Mouse (Mus musculus) neural tube, embryonic 11.5 days (tissue): Measurements from ENCODE around the gene Cbl. TPM values are rescaled to one million over a fixed set of nuclear protein-coding genes. Genes with fewer than 3 reads are reported as not detected.

Source experiments
- ATAC-seq: fragments of 200-750 bp; cut with Nextera tagmentation; 2 replicates; pipeline ENCODE4 v1.8.0; 2017; ENCODE audit warnings: moderate number of reproducible peaks, mild to moderate bottlenecking, moderate TSS enrichment, moderate library complexity; ENCODE audit not compliant: insufficient read depth, low FRiP score, low TSS enrichment
- DNase-seq: peaks from one replicate; pipeline ENCODE4 v3.0.0-alpha.2; 2015; ENCODE audit warnings: low spot score
- H3K27ac ChIP-seq: fragments of 300-500 bp; sonication (generic); 2 replicates; pipeline ENCODE4 v1.5.1; 2014; ENCODE audit warnings: low read depth, mild to moderate bottlenecking, low read length
- H3K27me3 ChIP-seq: fragments of 300-500 bp; sonication (generic); 2 replicates; pipeline ENCODE4 v1.6.1; 2014; ENCODE audit warnings: mild to moderate bottlenecking, low read length, mixed read lengths; ENCODE audit not compliant: control insufficient read depth, insufficient read depth
- H3K36me3 ChIP-seq: fragments of 300-500 bp; sonication (generic); 2 replicates; pipeline ENCODE4 v1.6.1; 2014; ENCODE audit warnings: mild to moderate bottlenecking, low read length, moderate library complexity, mixed read lengths; ENCODE audit not compliant: control insufficient read depth, insufficient read depth
- H3K4me1 ChIP-seq: fragments of 300-500 bp; sonication (generic); 2 replicates; pipeline ENCODE4 v1.6.1; 2014; ENCODE audit warnings: low read length, mixed read lengths; ENCODE audit not compliant: control insufficient read depth, insufficient read depth
- H3K4me2 ChIP-seq: fragments of 300-500 bp; sonication (generic); 2 replicates; pipeline ENCODE4 v1.6.1; 2014; ENCODE audit warnings: low read depth, mild to moderate bottlenecking, moderate library complexity
- H3K4me3 ChIP-seq: fragments of 300-500 bp; sonication (generic); 2 replicates; pipeline ENCODE4 v1.5.1; 2014; ENCODE audit warnings: low read depth, low read length
- H3K9ac ChIP-seq: fragments of 300-500 bp; sonication (generic); 2 replicates; pipeline ENCODE4 v1.6.1; 2014; ENCODE audit warnings: mild to moderate bottlenecking, low read length
- H3K9me3 ChIP-seq: fragments of 300-500 bp; sonication (generic); 2 replicates; pipeline ENCODE4 v1.6.1; 2016; ENCODE audit warnings: low read length; ENCODE audit not compliant: control insufficient read depth
- WGBS: fragments of 180-500 bp; shearing (Covaris S2); extraction: QIAGEN DNeasy Blood & Tissue Kit; methylation state at CpG from one replicate; pipeline ENCODE4 v1.1.7; 2014; 5-methylcytosine and 5-hydroxymethylcytosine counted together
- polyA plus RNA-seq: library from polyadenylated mRNA; unstranded; fragments of >200 nt; fragmentation: Nextera tagmentation; extraction: Ambion mirVana; gene quantifications from 2 replicates; pipeline ENCODE4 v1.2.1, GENCODE M21; 2014

Cbl gene
- polyA plus RNA-seq, 1 experiment from 2014 or later = 22.2 TPM

DNA sequence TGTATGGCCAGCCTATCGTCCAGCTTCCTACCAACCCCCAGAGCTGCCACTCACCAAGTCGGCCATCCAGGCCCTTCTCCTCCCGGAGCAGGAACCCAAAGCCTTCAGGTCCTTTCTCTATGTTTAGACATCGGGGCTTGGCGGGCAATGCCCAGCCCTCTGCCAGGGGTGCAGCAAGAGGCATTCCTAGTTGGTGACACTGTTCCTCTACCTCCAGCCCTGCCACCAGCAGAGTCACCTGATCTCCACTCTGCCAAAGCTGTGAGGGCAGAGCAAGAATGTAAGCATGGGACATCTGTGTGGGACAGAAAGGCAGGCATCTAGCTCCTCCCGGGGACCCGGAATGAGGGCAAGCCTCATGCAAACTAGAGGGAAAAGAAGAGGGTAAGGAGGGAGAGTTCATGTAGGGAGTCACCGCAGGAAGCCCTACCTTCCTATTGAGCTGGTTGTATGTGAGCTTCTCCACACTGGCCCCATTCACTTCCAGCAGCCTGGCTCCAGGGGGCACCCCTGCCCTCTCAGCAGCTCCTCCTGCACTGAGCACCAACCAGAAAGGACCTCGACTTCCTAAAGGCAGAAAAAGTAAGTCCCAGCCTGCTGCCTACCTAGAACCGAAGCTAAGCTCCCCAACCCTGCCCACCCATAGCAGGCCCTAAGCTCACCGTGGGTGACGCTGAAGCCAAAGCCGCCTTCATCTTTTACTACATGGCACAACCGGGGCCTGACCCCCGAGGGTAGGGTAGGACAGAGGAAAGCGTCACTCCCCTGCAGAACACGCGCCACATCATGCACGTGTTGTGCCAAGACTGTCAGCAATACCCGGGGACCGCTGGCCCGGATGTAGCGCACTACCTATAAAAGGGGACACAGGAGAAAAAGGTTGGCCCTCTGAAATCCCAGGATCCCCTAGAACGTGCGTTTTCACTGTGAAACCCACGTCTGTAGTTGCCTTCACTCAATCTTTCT is 15.6 kb upstream of the Cbl start:
- no peak overlapping the region for H3K9ac ChIP-seq
- ATAC-seq (no peak; the same call in 1 of the 2 replicates), DNase-seq (peak; percentile 62)
- H3K9me3 ChIP-seq = no peaks in the 10 kb centered on the region
- H3K4me3 ChIP-seq = no peak overlapping the region
- H3K36me3 ChIP-seq = no peaks in the 10 kb centered on the region
- 44% methylated on average over 26 of the region's 26 CpGs for WGBS
- no peak overlapping the region for H3K4me2 ChIP-seq
- no peak overlapping the region for H3K27ac ChIP-seq
- peaks cover 3% of the 10 kb centered on the region for H3K4me1 ChIP-seq
- H3K27me3 ChIP-seq = no peaks in the 10 kb centered on the region

GRCm38 (mm10) chr9:44247907-44248306 is 14.1 kb upstream of the Cbl start:
- no peaks in the 10 kb centered on the region for H3K36me3 ChIP-seq
- no peaks in the 10 kb centered on the region for H3K9me3 ChIP-seq
- no peak overlapping the region for H3K4me2 ChIP-seq
- no peaks in the 10 kb centered on the region for H3K27me3 ChIP-seq
- H3K4me1 ChIP-seq = no peaks in the 10 kb centered on the region
- no peak overlapping the region for H3K27ac ChIP-seq
- ATAC-seq (no peak), DNase-seq (no peak)
- H3K4me3 ChIP-seq = no peak overlapping the region
- H3K9ac ChIP-seq = no peak overlapping the region
- WGBS = 81% methylated on average over 6 of the region's 6 CpGs

- ATAC-seq = no peak
- no peak for DNase-seq
- 45% methylated on average over 2 of the region's 2 CpGs for WGBS
- Histone ChIP-seq H3K4me2 (no peak overlapping the region), H3K27me3 (no peaks in the 10 kb centered on the region), H3K4me3 (no peak overlapping the region), H3K27ac (no peak overlapping the region), H3K36me3 (no peaks in the 10 kb centered on the region), H3K9me3 (no peaks in the 10 kb centered on the region), H3K9ac (no peak overlapping the region), H3K4me1 (no peaks in the 10 kb centered on the region)
Measured at GRCm38 (mm10) chr9:44243621-44244020, 9.8 kb upstream of the Cbl start.

DNA sequence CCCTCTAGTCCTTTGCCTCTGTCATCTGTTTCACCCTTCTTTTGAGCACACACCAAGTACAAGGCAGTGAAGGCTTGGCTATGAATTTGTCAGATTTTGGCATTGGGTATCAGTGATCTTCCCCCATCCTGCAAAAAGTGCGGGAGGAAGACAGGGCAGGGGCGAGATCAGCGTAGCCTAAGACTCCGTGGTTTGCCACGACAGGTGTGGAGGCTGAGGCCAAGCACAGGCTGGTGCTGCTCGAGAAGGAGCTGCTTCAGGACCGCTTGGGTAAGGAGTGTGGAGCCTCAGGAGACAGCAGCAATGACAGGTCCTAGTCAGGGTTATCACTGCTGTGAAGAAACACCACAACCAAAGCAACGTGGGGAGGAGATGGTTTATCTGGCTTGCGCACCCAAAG is 7.6 kb upstream of the Cbl start:
- 80% methylated on average over 9 of the region's 9 CpGs for WGBS
- Histone ChIP-seq H3K4me3 (no peak overlapping the region), H3K9me3 (no peaks in the 10 kb centered on the region), H3K36me3 (no peaks in the 10 kb centered on the region), H3K4me2 (no peak overlapping the region), H3K27ac (no peak overlapping the region), H3K4me1 (no peaks in the 10 kb centered on the region), H3K27me3 (no peaks in the 10 kb centered on the region), H3K9ac (no peak overlapping the region)
- no peak for ATAC-seq
- DNase-seq = no peak

DNA sequence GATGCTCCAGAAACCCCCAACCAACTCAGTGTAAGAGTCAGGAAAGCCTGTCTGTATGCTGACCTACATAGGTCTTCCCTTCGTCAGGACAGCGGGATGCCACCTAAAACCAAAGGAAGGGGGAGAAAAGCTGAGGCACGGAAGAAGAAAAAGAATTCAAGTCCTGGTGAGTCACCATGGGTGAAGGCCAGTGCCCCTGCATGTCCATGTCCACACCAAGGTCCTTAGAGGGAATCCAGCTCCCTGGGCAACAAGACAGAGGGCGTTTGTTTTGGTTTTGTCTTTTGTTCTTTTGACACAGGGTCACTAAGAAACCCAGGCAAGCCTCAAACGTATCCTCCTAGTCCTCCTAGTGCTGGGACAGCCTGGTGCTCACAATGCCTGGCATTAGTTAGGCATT is 7.1 kb upstream of the Cbl start:
- no peaks in the 10 kb centered on the region for H3K4me1 ChIP-seq
- ATAC-seq = no peak
- H3K4me2 ChIP-seq = no peak overlapping the region
- H3K36me3 ChIP-seq = no peaks in the 10 kb centered on the region
- no peaks in the 10 kb centered on the region for H3K27me3 ChIP-seq
- no peak overlapping the region for H3K9ac ChIP-seq
- no peaks in the 10 kb centered on the region for H3K9me3 ChIP-seq
- H3K4me3 ChIP-seq = no peak overlapping the region
- no peak overlapping the region for H3K27ac ChIP-seq
- 53% methylated on average over 5 of the region's 5 CpGs for WGBS
- no peak for DNase-seq

DNA sequence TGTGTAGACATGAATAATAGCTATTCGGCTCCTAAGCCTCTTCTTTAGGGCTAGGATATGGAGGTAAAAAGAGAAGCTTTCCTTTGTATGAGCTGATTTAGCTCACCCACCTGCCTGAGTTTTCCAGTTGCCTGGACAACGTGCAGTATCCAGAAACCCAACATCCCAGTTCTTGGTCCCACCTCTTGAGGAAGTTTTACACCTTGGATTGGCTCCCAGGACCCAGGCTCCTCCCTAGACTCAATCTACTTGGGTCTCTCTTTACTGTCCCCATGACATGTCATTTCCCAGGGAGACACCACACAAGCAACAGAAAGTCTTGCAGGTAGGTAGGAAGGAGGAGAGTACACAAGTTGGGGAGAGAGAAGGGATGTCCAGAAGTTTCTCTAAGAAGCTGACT is 6.5 kb upstream of the Cbl start, which contains the start of gene Ccdc153:
TSS of gene Ccdc153 (plus strand) at position 278 of the 400 bp plus-strand sequence.
- Histone ChIP-seq H3K4me3 (no peak within 1 kb of the TSS), H3K27me3 (no peaks in the 10 kb centered on the region), H3K27ac (no peak within 1 kb of the TSS), H3K9me3 (no peaks in the 10 kb centered on the region), H3K4me2 (no peak within 1 kb of the TSS), H3K4me1 (no peaks in the 10 kb centered on the region), H3K36me3 (no peaks in the 10 kb centered on the region), H3K9ac (no peak within 1 kb of the TSS)
- ATAC-seq (no peak), DNase-seq (no peak)
- 51% methylated on average over 2 of the region's 2 CpGs for WGBS

- ATAC-seq (no peak), DNase-seq (peak; percentile 36)
- Histone ChIP-seq H3K4me3 (no peak overlapping the region), H3K36me3 (no peaks in the 10 kb centered on the region), H3K9me3 (no peaks in the 10 kb centered on the region), H3K9ac (no peak overlapping the region), H3K27me3 (no peaks in the 10 kb centered on the region), H3K4me2 (no peak overlapping the region), H3K27ac (no peak overlapping the region), H3K4me1 (no peaks in the 10 kb centered on the region)
- 13% methylated on average over 5 of the region's 5 CpGs for WGBS
Measured at GRCm38 (mm10) chr9:44239447-44239846, 5.6 kb upstream of the Cbl start.

DNA sequence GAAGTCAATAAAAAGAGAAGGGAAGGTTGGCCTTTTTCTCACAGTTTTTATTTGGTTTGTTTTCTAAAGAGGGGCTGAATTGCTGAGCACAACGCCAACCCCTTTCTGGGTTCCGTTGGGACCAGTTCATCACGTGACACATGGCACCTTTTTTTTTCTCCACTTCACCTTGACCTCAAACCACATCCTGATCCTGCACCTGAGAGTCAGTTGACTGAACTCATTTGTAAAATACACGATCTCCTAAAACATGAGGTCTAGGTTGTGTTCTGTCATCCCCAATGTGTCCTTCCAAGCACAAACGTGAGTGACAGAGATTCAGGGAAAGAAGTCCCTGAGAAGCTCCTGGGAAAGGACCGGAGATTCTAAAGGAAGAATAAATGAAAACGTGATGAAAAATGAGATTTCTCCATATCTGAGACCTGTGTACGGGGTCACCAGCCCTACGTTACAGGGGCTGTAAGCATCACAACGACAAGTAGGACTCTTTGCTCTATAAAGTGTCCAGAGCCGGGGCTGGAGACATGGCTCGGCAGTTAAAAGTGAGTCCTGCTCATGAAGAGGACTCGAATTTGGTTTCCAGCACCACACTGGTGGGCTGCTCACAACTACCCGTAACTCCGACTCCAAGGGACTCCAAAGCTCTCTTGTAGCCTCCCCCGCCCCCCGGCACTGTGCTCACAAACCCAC is 4.8 kb upstream of the Cbl start:
- Histone ChIP-seq H3K4me3 (no peak overlapping the region), H3K4me1 (no peaks in the 10 kb centered on the region)
- WGBS = 80% methylated on average over 17 of the region's 17 CpGs

More for the DNA sequence above, 4.8 kb upstream of the Cbl start:
- Histone ChIP-seq H3K27ac (no peak overlapping the region), H3K27me3 (no peaks in the 10 kb centered on the region), H3K9me3 (no peaks in the 10 kb centered on the region), H3K9ac (no peak overlapping the region), H3K36me3 (no peaks in the 10 kb centered on the region), H3K4me2 (no peak overlapping the region)
- ATAC-seq (no peak), DNase-seq (no peak)
